Mouse (Mus musculus): Measurements from ENCODE around the gene Slc38a6. TPM values are rescaled to one million over a fixed set of nuclear protein-coding genes. Genes with fewer than 3 reads are reported as not detected.

Gene Slc38a6
- polyA plus RNA-seq, 1 experiment = 7.8 TPM

GRCm38 (mm10) chr12:73355084-73355775, 68.7 kb downstream of the Slc38a6 start:
- H3K79me2 ChIP-seq (ENCODE audit: control insufficient read depth, insufficient read depth) = no peaks in the 10 kb centered on the region
- peaks cover 6% of the 10 kb centered on the region for H3K36me3 ChIP-seq (ENCODE audit: control insufficient read depth, insufficient read depth)
- no peak overlapping the region for H3K4me3 ChIP-seq
- H3K4me2 ChIP-seq (ENCODE audit: low read depth) = no peak overlapping the region
- no peak overlapping the region for H3ac ChIP-seq (ENCODE audit: control insufficient read depth, insufficient read length)
- TF ChIP-seq MYOD1 (IDR thresholded peaks at IDR 0.05; ENCODE audit: control insufficient read depth in 1 of 3, insufficient read length in 2 of 3, low read depth in 2 of 3) (peak; percentile 66 to 94 (median 87)), MYOG (IDR thresholded peaks at IDR 0.05; ENCODE audit: control insufficient read depth in 1 of 3, insufficient read depth in 1 of 3, insufficient read length in 2 of 3, low read depth in 2 of 3) (peak; percentile 20 to 86 (median 66)), TCF12 (IDR thresholded peaks at IDR 0.05; ENCODE audit: insufficient read depth, poor library complexity, severe bottlenecking) (peak; percentile 94), POLR2A (IDR thresholded peaks at IDR 0.05; ENCODE audit: insufficient read length, low read depth) (no peak), TCF3 (IDR thresholded peaks at IDR 0.05; ENCODE audit: insufficient read length, low read depth) (peak; percentile 81)
- H3K27me3 ChIP-seq (ENCODE audit: control insufficient read depth, insufficient read depth, insufficient read length) = no peaks in the 10 kb centered on the region

- no peaks in the 10 kb centered on the region for H3K27me3 ChIP-seq (ENCODE audit: control insufficient read depth, insufficient read depth, insufficient read length)
- no peaks in the 10 kb centered on the region for H3K79me2 ChIP-seq (ENCODE audit: control insufficient read depth, insufficient read depth)
- no peak overlapping the region for H3K4me2 ChIP-seq (ENCODE audit: low read depth)
- peaks cover 10% of the 10 kb centered on the region for H3K36me3 ChIP-seq (ENCODE audit: control insufficient read depth, insufficient read depth)
- H3K4me3 ChIP-seq = no peak overlapping the region
- H3ac ChIP-seq (ENCODE audit: control insufficient read depth, insufficient read length) = no peak overlapping the region
- TF ChIP-seq MAX (IDR thresholded peaks at IDR 0.05; ENCODE audit: low read depth) (no peak), MYOG (IDR thresholded peaks at IDR 0.05; ENCODE audit: control insufficient read depth in 1 of 3, insufficient read depth in 1 of 3, insufficient read length in 2 of 3, low read depth in 2 of 3) (no peak), E2F4 (IDR thresholded peaks at IDR 0.05; ENCODE audit: insufficient read depth) (no peak), SRF (IDR thresholded peaks at IDR 0.05; ENCODE audit: control insufficient read depth, insufficient read length, low read depth) (no peak), REST (IDR thresholded peaks at IDR 0.05; ENCODE audit: insufficient read depth, insufficient read length) (no peak), POLR2A (IDR thresholded peaks at IDR 0.05; ENCODE audit: insufficient read length, low read depth) (no peak)
These were observed 70.1 kb downstream of the Slc38a6 start for GRCm38 (mm10) chr12:73356696-73357095.

GRCm38 (mm10) chr12:73357311-73357710, 70.7 kb downstream of the Slc38a6 start:
- TF ChIP-seq TCF12 (IDR thresholded peaks at IDR 0.05; ENCODE audit: insufficient read depth, poor library complexity, severe bottlenecking) = no peak
- no peak for TF ChIP-seq MAX (IDR thresholded peaks at IDR 0.05; ENCODE audit: low read depth)
- no peak for TF ChIP-seq USF1 (IDR thresholded peaks at IDR 0.05; ENCODE audit: low read depth)
- TF ChIP-seq TCF3 (IDR thresholded peaks at IDR 0.05; ENCODE audit: insufficient read length, low read depth) = no peak
- no peak for TF ChIP-seq MYOG (IDR thresholded peaks at IDR 0.05; ENCODE audit: control insufficient read depth in 1 of 3, insufficient read depth in 1 of 3, insufficient read length in 2 of 3, low read depth in 2 of 3)
- no peak for TF ChIP-seq POLR2A (IDR thresholded peaks at IDR 0.05; ENCODE audit: insufficient read length, low read depth)
- TF ChIP-seq SRF (IDR thresholded peaks at IDR 0.05; ENCODE audit: control insufficient read depth, insufficient read length, low read depth) = no peak
- no peak for TF ChIP-seq POLR2AphosphoS2 (IDR thresholded peaks at IDR 0.05; ENCODE audit: insufficient read length, low read depth)
- no peak for TF ChIP-seq MYOD1 (IDR thresholded peaks at IDR 0.05; ENCODE audit: control insufficient read depth in 1 of 3, insufficient read length in 2 of 3, low read depth in 2 of 3)
- TF ChIP-seq E2F4 (IDR thresholded peaks at IDR 0.05; ENCODE audit: insufficient read depth) = no peak
- no peak for TF ChIP-seq REST (IDR thresholded peaks at IDR 0.05; ENCODE audit: insufficient read depth, insufficient read length)
- no peak for TF ChIP-seq CEBPB (IDR thresholded peaks at IDR 0.05; ENCODE audit: insufficient read depth, poor library complexity, severe bottlenecking)
- Histone ChIP-seq H3K4me2 (ENCODE audit: low read depth) (no peak overlapping the region), H3K36me3 (ENCODE audit: control insufficient read depth, insufficient read depth) (peaks cover 16% of the 10 kb centered on the region), H3K4me3 (no peak overlapping the region), H3ac (ENCODE audit: control insufficient read depth, insufficient read length) (no peak overlapping the region), H3K27me3 (ENCODE audit: control insufficient read depth, insufficient read depth, insufficient read length) (no peaks in the 10 kb centered on the region), H3K79me2 (ENCODE audit: control insufficient read depth, insufficient read depth) (no peaks in the 10 kb centered on the region)

GRCm38 (mm10) chr12:73357736-73358135, 71.2 kb downstream of the Slc38a6 start:
- no peaks in the 10 kb centered on the region for H3K79me2 ChIP-seq (ENCODE audit: control insufficient read depth, insufficient read depth)
- H3K4me2 ChIP-seq (ENCODE audit: low read depth) = no peak overlapping the region
- no peaks in the 10 kb centered on the region for H3K27me3 ChIP-seq (ENCODE audit: control insufficient read depth, insufficient read depth, insufficient read length)
- peaks cover 20% of the 10 kb centered on the region for H3K36me3 ChIP-seq (ENCODE audit: control insufficient read depth, insufficient read depth)
- TF ChIP-seq MYOG (IDR thresholded peaks at IDR 0.05; ENCODE audit: control insufficient read depth in 1 of 3, insufficient read depth in 1 of 3, insufficient read length in 2 of 3, low read depth in 2 of 3) (no peak), POLR2A (IDR thresholded peaks at IDR 0.05; ENCODE audit: insufficient read length, low read depth) (no peak), POLR2AphosphoS2 (IDR thresholded peaks at IDR 0.05; ENCODE audit: insufficient read length, low read depth) (no peak), TCF12 (IDR thresholded peaks at IDR 0.05; ENCODE audit: insufficient read depth, poor library complexity, severe bottlenecking) (no peak), SRF (IDR thresholded peaks at IDR 0.05; ENCODE audit: control insufficient read depth, insufficient read length, low read depth) (no peak), USF1 (IDR thresholded peaks at IDR 0.05; ENCODE audit: low read depth) (no peak), TCF3 (IDR thresholded peaks at IDR 0.05; ENCODE audit: insufficient read length, low read depth) (no peak), MAX (IDR thresholded peaks at IDR 0.05; ENCODE audit: low read depth) (no peak), MYOD1 (IDR thresholded peaks at IDR 0.05; ENCODE audit: control insufficient read depth in 1 of 3, insufficient read length in 2 of 3, low read depth in 2 of 3) (no peak), E2F4 (IDR thresholded peaks at IDR 0.05; ENCODE audit: insufficient read depth) (no peak), REST (IDR thresholded peaks at IDR 0.05; ENCODE audit: insufficient read depth, insufficient read length) (no peak), CEBPB (IDR thresholded peaks at IDR 0.05; ENCODE audit: insufficient read depth, poor library complexity, severe bottlenecking) (no peak)
- no peak overlapping the region for H3ac ChIP-seq (ENCODE audit: control insufficient read depth, insufficient read length)
- H3K4me3 ChIP-seq = no peak overlapping the region

GRCm38 (mm10) chr12:73358640-73359039, 72.1 kb downstream of the Slc38a6 start:
- Histone ChIP-seq H3K4me2 (ENCODE audit: low read depth) (no peak overlapping the region), H3K79me2 (ENCODE audit: control insufficient read depth, insufficient read depth) (no peaks in the 10 kb centered on the region), H3K27me3 (ENCODE audit: control insufficient read depth, insufficient read depth, insufficient read length) (no peaks in the 10 kb centered on the region), H3K36me3 (ENCODE audit: control insufficient read depth, insufficient read depth) (peaks cover 20% of the 10 kb centered on the region), H3K4me3 (no peak overlapping the region), H3ac (ENCODE audit: control insufficient read depth, insufficient read length) (no peak overlapping the region)
- no peak for TF ChIP-seq TCF12 (IDR thresholded peaks at IDR 0.05; ENCODE audit: insufficient read depth, poor library complexity, severe bottlenecking)
- no peak for TF ChIP-seq E2F4 (IDR thresholded peaks at IDR 0.05; ENCODE audit: insufficient read depth)
- TF ChIP-seq SRF (IDR thresholded peaks at IDR 0.05; ENCODE audit: control insufficient read depth, insufficient read length, low read depth) = no peak
- TF ChIP-seq MAX (IDR thresholded peaks at IDR 0.05; ENCODE audit: low read depth) = no peak
- TF ChIP-seq TCF3 (IDR thresholded peaks at IDR 0.05; ENCODE audit: insufficient read length, low read depth) = no peak
- TF ChIP-seq MYOG (IDR thresholded peaks at IDR 0.05; ENCODE audit: control insufficient read depth in 1 of 3, insufficient read depth in 1 of 3, insufficient read length in 2 of 3, low read depth in 2 of 3) = no peak
- no peak for TF ChIP-seq USF1 (IDR thresholded peaks at IDR 0.05; ENCODE audit: low read depth)
